Mouse (Mus musculus) lung, adult 18-20 months (tissue): Measurements from ENCODE around the gene Ckb.
"Not testable (repeated sequence)": the region's sequence is repeated elsewhere in the genome, so short reads cannot be mapped to it uniquely, and the experiment has no call there.

Source experiments
- DNase-seq, 2 experiments: peaks; one replicate each; pipeline ENCODE4 v3.0.0; 2022; ENCODE audit warnings: mixed read lengths in 2 of 2

Ckb gene

GRCm38 (mm10) chr12:111672176-111672575 lies at the start of gene Ckb:
Gene Ckb (minus strand): TSS chr12:111672338.
- DNase-seq = peak; percentile 62 to 68

GRCm38 (mm10) chr12:111720222-111720621 lies 48.1 kb upstream of the Ckb start:
- DNase-seq = no peak

GRCm38 (mm10) chr12:111718656-111719055 lies 46.5 kb upstream of the Ckb start:
- DNase-seq = no peak

GRCm38 (mm10) chr12:111716505-111716904 lies 44.4 kb upstream of the Ckb start:
- DNase-seq = no peak

- not testable (repeated sequence) for DNase-seq
These were observed 41.7 kb upstream of the Ckb start for GRCm38 (mm10) chr12:111713880-111714279.

GRCm38 (mm10) chr12:111713004-111713651 lies 41.0 kb upstream of the Ckb start, which contains the start of the genes Bag5 and Apopt1:
Gene Bag5 (minus strand): TSS chr12:111713257.
Gene Apopt1 (plus strand): TSS chr12:111713261.
- DNase-seq = peak; percentile 90 to 92

- no peak for DNase-seq
These were observed 40.3 kb upstream of the Ckb start for GRCm38 (mm10) chr12:111712476-111712875.

GRCm38 (mm10) chr12:111710091-111710490 lies 38.0 kb upstream of the Ckb start:
- no peak for DNase-seq

GRCm38 (mm10) chr12:111708181-111708580 lies 36.0 kb upstream of the Ckb start:
- no peak for DNase-seq

GRCm38 (mm10) chr12:111705186-111705973 lies 33.2 kb upstream of the Ckb start:
- peak; percentile 88 to 91 for DNase-seq

- peak; percentile 68 to 73 for DNase-seq
These were observed 32.5 kb upstream of the Ckb start for GRCm38 (mm10) chr12:111704609-111705008.

- no peak for DNase-seq
These were observed 31.2 kb upstream of the Ckb start for GRCm38 (mm10) chr12:111703301-111703700.

GRCm38 (mm10) chr12:111700920-111701458 lies 28.9 kb upstream of the Ckb start:
- DNase-seq = no peak

- DNase-seq = no peak
These were observed 27.4 kb upstream of the Ckb start for GRCm38 (mm10) chr12:111699542-111699941.

GRCm38 (mm10) chr12:111698346-111698913 lies 26.3 kb upstream of the Ckb start:
- DNase-seq = no peak

GRCm38 (mm10) chr12:111697708-111698107 lies 25.6 kb upstream of the Ckb start:
- no peak for DNase-seq

- DNase-seq = peak; percentile 57 to 70
These were observed 24.1 kb upstream of the Ckb start for GRCm38 (mm10) chr12:111696239-111696638.

- no peak for DNase-seq
These were observed 23.0 kb upstream of the Ckb start for GRCm38 (mm10) chr12:111694880-111695804.

GRCm38 (mm10) chr12:111694271-111694781 lies 22.2 kb upstream of the Ckb start:
- no peak for DNase-seq

GRCm38 (mm10) chr12:111693341-111694270 lies 21.5 kb upstream of the Ckb start:
- DNase-seq = no peak

- DNase-seq = no peak
These were observed 20.8 kb upstream of the Ckb start for GRCm38 (mm10) chr12:111692899-111693298.
